Mouse (Mus musculus): Measurements from ENCODE around the gene Olfr741.

The Olfr741 gene

DNA sequence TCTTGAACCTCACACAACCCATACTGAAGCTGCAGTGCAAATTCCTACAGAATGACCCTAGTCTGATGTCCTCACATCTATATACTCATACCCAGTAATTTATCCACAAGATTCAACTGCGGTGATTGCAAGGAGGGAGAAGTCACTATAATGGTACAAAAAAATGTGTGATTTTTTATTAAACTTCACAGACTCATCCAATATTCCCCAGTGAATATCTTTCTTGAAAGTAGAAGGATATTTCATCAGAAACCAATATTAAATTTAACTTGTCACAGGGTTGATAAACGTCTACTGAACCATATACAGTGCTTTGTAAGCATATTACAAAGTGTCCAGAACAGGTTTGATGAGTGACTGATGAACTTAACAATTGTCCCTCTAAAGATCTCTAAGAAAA is at the start of gene Olfr741:
Gene Olfr741, plus strand, starts transcription at position 301 of the 400 bp plus-strand sequence.
- DNase-seq (ENCODE audit: low read depth, low spot score), result no peak

GRCm38 (mm10) chr14:50445245-50445644 is 27.3 kb upstream of the Olfr741 start, which contains the start of gene Olfr740:
Gene Olfr740, plus strand, starts transcription at chr14:50445545.
- DNase-seq (ENCODE audit: low read depth, low spot score), result no peak

- no peak for DNase-seq (ENCODE audit: low read depth, low spot score)
These were observed 5.9 kb downstream of the Olfr741 start for GRCm38 (mm10) chr14:50478406-50478805.

DNA sequence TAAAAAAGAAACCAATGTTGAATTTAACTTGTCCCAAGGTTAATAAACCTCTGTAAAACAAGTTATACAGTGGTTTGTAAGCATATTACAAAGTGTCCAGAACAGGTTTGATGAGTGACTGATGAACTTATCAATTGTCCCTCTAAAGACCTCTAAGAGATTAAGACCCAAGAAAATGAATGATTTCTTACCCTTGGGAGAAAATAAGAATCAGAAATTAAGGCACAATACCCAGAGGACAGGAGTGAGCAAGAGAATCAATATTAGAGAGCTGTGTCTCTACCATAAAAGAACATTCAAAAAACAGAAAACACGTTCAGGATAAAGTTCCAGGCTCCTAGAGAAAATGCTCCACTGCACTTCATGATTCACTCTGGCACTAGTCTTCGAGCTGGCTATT is 30.8 kb downstream of the Olfr741 start, which contains the start of gene Olfr742:
Gene Olfr742, plus strand, starts transcription at position 301 of the 400 bp plus-strand sequence.
- no peak for DNase-seq (ENCODE audit: low read depth, low spot score)

- DNase-seq (ENCODE audit: low read depth, low spot score), result no peak
These were observed 49.0 kb downstream of the Olfr741 start, which contains the start of gene Olfr743 for GRCm38 (mm10) chr14:50521539-50521938. Gene Olfr743, plus strand, starts transcription at chr14:50521839.
